Mouse (Mus musculus) neural tube, embryonic 15.5 days (tissue): ENCODE measurements at regions not wholly inside any gene's neighbourhood (a gene's known extent, or its start where the extent isn't known, plus 50 kb on each side); places are given as distances from the start of the nearest gene placed in this dataset.

ENCODE experiments used
- ATAC-seq: fragments of 200-750 bp; cut with Nextera tagmentation; 2 replicates; pipeline ENCODE4 v1.8.0; 2017; ENCODE audit warnings: mild to moderate bottlenecking, moderate TSS enrichment, moderate library complexity; ENCODE audit not compliant: low FRiP score
- H3K27ac ChIP-seq: fragments of 300-500 bp; sonication (generic); replicated peaks from 2 replicates; pipeline ENCODE4 v1.5.1; 2015; ENCODE audit warnings: mild to moderate bottlenecking, inconsistent platforms
- H3K27me3 ChIP-seq: fragments of 300-500 bp; sonication (generic); replicated peaks from 2 replicates; pipeline ENCODE4 v1.6.1; 2015; ENCODE audit warnings: inconsistent platforms
- H3K36me3 ChIP-seq: fragments of 300-500 bp; sonication (generic); 2 replicates; pipeline ENCODE4 v1.6.1; 2015; ENCODE audit warnings: inconsistent platforms
- H3K4me1 ChIP-seq: fragments of 300-500 bp; sonication (generic); 2 replicates; pipeline ENCODE4 v1.6.1; 2015; ENCODE audit warnings: inconsistent platforms
- H3K4me2 ChIP-seq: fragments of 300-500 bp; sonication (generic); 2 replicates; pipeline ENCODE4 v1.6.1; 2015; ENCODE audit warnings: inconsistent platforms, mild to moderate bottlenecking, moderate library complexity
- H3K4me3 ChIP-seq: fragments of 300-500 bp; sonication (generic); replicated peaks from 2 replicates; pipeline ENCODE4 v1.5.1; 2015; ENCODE audit warnings: mild to moderate bottlenecking, inconsistent platforms
- H3K9ac ChIP-seq: fragments of 300-500 bp; sonication (generic); replicated peaks from 2 replicates; pipeline ENCODE4 v1.6.1; 2015; ENCODE audit warnings: mild to moderate bottlenecking, inconsistent platforms
- H3K9me3 ChIP-seq: fragments of 300-500 bp; sonication (generic); replicated peaks from 2 replicates; pipeline ENCODE4 v1.6.1; 2016; ENCODE audit warnings: inconsistent platforms
- WGBS: fragments of 180-500 bp; shearing (Covaris S2); methylation state at CpG from one replicate; pipeline ENCODE4 v1.1.7; 2015; ENCODE audit warnings: mixed read lengths; 5-methylcytosine and 5-hydroxymethylcytosine counted together

- no peaks in the 10 kb centered on the region for H3K36me3 ChIP-seq
- H3K4me1 ChIP-seq = peaks cover 13% of the 10 kb centered on the region
- no peak overlapping the region for H3K4me2 ChIP-seq
- no peak overlapping the region for H3K4me3 ChIP-seq
- H3K9me3 ChIP-seq = no peaks in the 10 kb centered on the region
- no peak overlapping the region for H3K27ac ChIP-seq
- 88% methylated on average over 2 of the region's 2 CpGs for WGBS
- no peak for ATAC-seq
- no peaks in the 10 kb centered on the region for H3K27me3 ChIP-seq
- H3K9ac ChIP-seq = no peak overlapping the region
Measured at GRCm38 (mm10) chr7:136003291-136003690, 287.1 kb upstream of the Mki67 start.

GRCm38 (mm10) chr7:136007796-136008455 lies 291.8 kb upstream of the Mki67 start:
- H3K27ac ChIP-seq = peak overlapping the region; percentile 68
- WGBS = 5% methylated on average over 23 of the region's 23 CpGs
- peak; percentile 60; the same call in 1 of the 2 replicates for ATAC-seq
- H3K27me3 ChIP-seq = no peaks in the 10 kb centered on the region
- no peaks in the 10 kb centered on the region for H3K36me3 ChIP-seq
- H3K4me2 ChIP-seq = peak overlapping the region; percentile 54
- H3K9ac ChIP-seq = 0 out of 2 replicates have a peak overlapping the region, but pooled peaks have one; percentile 5
- peak overlapping the region; percentile 20 for H3K4me3 ChIP-seq
- H3K9me3 ChIP-seq = no peaks in the 10 kb centered on the region
- H3K4me1 ChIP-seq = peaks cover 25% of the 10 kb centered on the region

- Histone ChIP-seq H3K27ac (peak overlapping the region; percentile 68), H3K9ac (0 out of 2 replicates have a peak overlapping the region, but pooled peaks have one; percentile 5)
Measured at GRCm38 (mm10) chr7:136008486-136008885, 292.3 kb upstream of the Mki67 start.

GRCm38 (mm10) chr7:136010013-136010412 lies 293.9 kb upstream of the Mki67 start:
- WGBS = 43% methylated on average over 7 of the region's 7 CpGs
- H3K9ac ChIP-seq = no peak overlapping the region
- H3K4me3 ChIP-seq = no peak overlapping the region
- H3K4me1 ChIP-seq = peaks cover 25% of the 10 kb centered on the region
- peak overlapping the region; percentile 45; the same call in 1 of the 2 replicates for H3K27ac ChIP-seq
- no peak overlapping the region for H3K4me2 ChIP-seq
- no peaks in the 10 kb centered on the region for H3K36me3 ChIP-seq
- H3K27me3 ChIP-seq = no peaks in the 10 kb centered on the region
- ATAC-seq = peak; percentile 76
- H3K9me3 ChIP-seq = no peaks in the 10 kb centered on the region

More at GRCm38 (mm10) chr7:136008486-136008885, 292.3 kb upstream of the Mki67 start:
- 27% methylated on average over 6 of the region's 6 CpGs for WGBS
- H3K36me3 ChIP-seq = no peaks in the 10 kb centered on the region
- H3K9me3 ChIP-seq = no peaks in the 10 kb centered on the region
- peaks cover 25% of the 10 kb centered on the region for H3K4me1 ChIP-seq
- no peaks in the 10 kb centered on the region for H3K27me3 ChIP-seq
- H3K4me3 ChIP-seq = peak overlapping the region; percentile 20
- 0 out of 2 replicates have a peak, but pooled peaks have one; percentile 19 for ATAC-seq
- peak overlapping the region; percentile 54 for H3K4me2 ChIP-seq

GRCm38 (mm10) chr7:136014706-136015105 lies 298.5 kb upstream of the Mki67 start:
- no peak for ATAC-seq
- H3K27me3 ChIP-seq = no peaks in the 10 kb centered on the region; the same call in 1 of the 2 replicates
- no peak overlapping the region for H3K4me3 ChIP-seq
- no peak overlapping the region for H3K9ac ChIP-seq
- 52% methylated on average over 4 of the region's 4 CpGs for WGBS
- H3K27ac ChIP-seq = no peak overlapping the region
- H3K4me2 ChIP-seq = no peak overlapping the region
- no peaks in the 10 kb centered on the region for H3K36me3 ChIP-seq
- no peaks in the 10 kb centered on the region for H3K9me3 ChIP-seq
- peaks cover 5% of the 10 kb centered on the region; the same call in 1 of the 2 replicates for H3K4me1 ChIP-seq

GRCm38 (mm10) chr7:136016918-136017317 lies 300.8 kb upstream of the Mki67 start:
- ATAC-seq = no peak
- H3K36me3 ChIP-seq = no peaks in the 10 kb centered on the region
- 67% methylated on average over 8 of the region's 8 CpGs for WGBS
- H3K4me3 ChIP-seq = no peak overlapping the region
- no peaks in the 10 kb centered on the region for H3K9me3 ChIP-seq
- H3K9ac ChIP-seq = no peak overlapping the region
- no peak overlapping the region for H3K27ac ChIP-seq
- H3K27me3 ChIP-seq = no peaks in the 10 kb centered on the region; the same call in 1 of the 2 replicates
- 0 out of 2 replicates have a peak, but pooled peaks cover 3% of the 10 kb centered on the region for H3K4me1 ChIP-seq
- H3K4me2 ChIP-seq = no peak overlapping the region

- no peak overlapping the region for H3K9ac ChIP-seq
- no peak overlapping the region for H3K4me3 ChIP-seq
- no peak overlapping the region for H3K27ac ChIP-seq
- no peak overlapping the region for H3K4me2 ChIP-seq
- no peak for ATAC-seq
- no peaks in the 10 kb centered on the region for H3K36me3 ChIP-seq
- peaks cover 18% of the 10 kb centered on the region for H3K4me1 ChIP-seq
- no peaks in the 10 kb centered on the region; the same call in 1 of the 2 replicates for H3K27me3 ChIP-seq
- H3K9me3 ChIP-seq = no peaks in the 10 kb centered on the region
- WGBS = 69% methylated on average over 7 of the region's 7 CpGs
Measured at GRCm38 (mm10) chr7:136020577-136020976, 304.4 kb upstream of the Mki67 start.

GRCm38 (mm10) chr7:136021071-136021470 lies 304.9 kb upstream of the Mki67 start:
- no peak overlapping the region for H3K27ac ChIP-seq
- H3K4me1 ChIP-seq = peaks cover 19% of the 10 kb centered on the region
- no peaks in the 10 kb centered on the region for H3K27me3 ChIP-seq
- no peak for ATAC-seq
- H3K9ac ChIP-seq = no peak overlapping the region
- no peaks in the 10 kb centered on the region for H3K36me3 ChIP-seq
- no peak overlapping the region for H3K4me3 ChIP-seq
- no peaks in the 10 kb centered on the region for H3K9me3 ChIP-seq
- 60% methylated on average over 2 of the region's 2 CpGs for WGBS
- H3K4me2 ChIP-seq = no peak overlapping the region

GRCm38 (mm10) chr7:136022781-136023448 lies 306.8 kb upstream of the Mki67 start:
- 60% methylated on average over 5 of the region's 5 CpGs for WGBS
- Histone ChIP-seq H3K36me3 (no peaks in the 10 kb centered on the region), H3K9ac (no peak overlapping the region), H3K9me3 (no peaks in the 10 kb centered on the region), H3K27ac (no peak overlapping the region), H3K4me1 (peaks cover 25% of the 10 kb centered on the region), H3K4me3 (no peak overlapping the region), H3K4me2 (no peak overlapping the region), H3K27me3 (no peaks in the 10 kb centered on the region)
- ATAC-seq = no peak

- ATAC-seq = no peak
- Histone ChIP-seq H3K4me2 (no peak overlapping the region), H3K9ac (no peak overlapping the region), H3K27ac (0 out of 2 replicates have a peak overlapping the region, but pooled peaks have one; percentile 10), H3K4me1 (peaks cover 25% of the 10 kb centered on the region), H3K27me3 (no peaks in the 10 kb centered on the region), H3K4me3 (no peak overlapping the region), H3K36me3 (no peaks in the 10 kb centered on the region), H3K9me3 (no peaks in the 10 kb centered on the region)
- 25% methylated on average over 7 of the region's 7 CpGs for WGBS
Measured at GRCm38 (mm10) chr7:136026451-136026850, 310.3 kb upstream of the Mki67 start.

GRCm38 (mm10) chr7:136032026-136032425 lies 315.9 kb upstream of the Mki67 start:
- peaks cover 6% of the 10 kb centered on the region; the same call in 1 of the 2 replicates for H3K4me1 ChIP-seq
- ATAC-seq = no peak
- H3K9me3 ChIP-seq = no peaks in the 10 kb centered on the region
- no peak overlapping the region for H3K4me3 ChIP-seq
- H3K4me2 ChIP-seq = no peak overlapping the region
- 76% methylated on average over 6 of the region's 6 CpGs for WGBS
- no peaks in the 10 kb centered on the region for H3K36me3 ChIP-seq
- H3K27me3 ChIP-seq = no peaks in the 10 kb centered on the region
- H3K27ac ChIP-seq = 0 out of 2 replicates have a peak overlapping the region, but pooled peaks have one; percentile 25
- no peak overlapping the region for H3K9ac ChIP-seq

- 90% methylated on average over 5 of the region's 5 CpGs for WGBS
- H3K9ac ChIP-seq = no peak overlapping the region
- H3K4me1 ChIP-seq = peaks cover 6% of the 10 kb centered on the region; the same call in 1 of the 2 replicates
- H3K36me3 ChIP-seq = no peaks in the 10 kb centered on the region
- no peak for ATAC-seq
- no peak overlapping the region for H3K4me2 ChIP-seq
- H3K9me3 ChIP-seq = no peaks in the 10 kb centered on the region
- no peaks in the 10 kb centered on the region for H3K27me3 ChIP-seq
- no peak overlapping the region for H3K27ac ChIP-seq
- no peak overlapping the region for H3K4me3 ChIP-seq
Measured at GRCm38 (mm10) chr7:136033536-136033935, 317.4 kb upstream of the Mki67 start.
